Mouse (Mus musculus): ENCODE measurements at regions not wholly inside any gene's neighbourhood (a gene's known extent, or its start where the extent isn't known, plus 50 kb on each side); places are given as distances from the start of the nearest gene placed in this dataset.

- TF ChIP-seq CTCF (IDR thresholded peaks at IDR 0.05; ENCODE audit: low read depth), result no peak
- TF ChIP-seq EP300 (IDR thresholded peaks at IDR 0.05; ENCODE audit: low read depth), result no peak
Measured at GRCm38 (mm10) chr14:8985086-8985793, 319.2 kb upstream of the 4930452B06Rik start.
